Mouse (Mus musculus): ENCODE measurements around the gene Mmp20.

DNA sequence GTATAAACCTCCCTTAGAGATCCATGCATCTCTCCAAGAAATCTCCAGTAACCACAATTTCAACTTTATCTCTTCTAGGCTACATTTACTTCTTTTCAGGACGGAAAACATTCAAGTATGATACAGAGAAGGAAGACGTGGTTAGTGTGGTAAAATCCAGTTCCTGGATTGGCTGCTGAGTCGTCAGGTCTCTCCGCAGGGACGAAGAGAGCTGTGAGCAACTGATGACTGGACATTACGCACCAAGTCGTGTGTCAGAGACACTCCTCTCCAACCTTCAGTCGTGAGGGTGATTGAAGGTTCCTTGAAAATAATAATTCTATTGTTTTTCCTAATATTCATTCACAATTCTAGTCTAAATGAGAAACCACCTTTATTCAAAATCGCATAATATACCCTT is 45.0 kb downstream of the Mmp20 start:
- TF ChIP-seq EP300 (IDR thresholded peaks at IDR 0.05; ENCODE audit: low read depth) (no peak), CTCF (IDR thresholded peaks at IDR 0.05; ENCODE audit: low read depth) (no peak)
